Mouse (Mus musculus) embryonic facial prominence, embryonic 11.5 days (tissue): ENCODE results near the gene Taok3. TPM values are rescaled to one million over a fixed set of nuclear protein-coding genes. Genes with fewer than 3 reads are reported as not detected.

ENCODE experiments used
- ATAC-seq: fragments of 200-750 bp; cut with Nextera tagmentation; replicated peaks from 2 replicates; pipeline ENCODE4 v1.8.0; 2017; ENCODE audit warnings: low read depth; ENCODE audit not compliant: insufficient number of reproducible peaks, low FRiP score, low TSS enrichment
- DNase-seq: peaks from one replicate; pipeline ENCODE4 v3.0.0-alpha.2; 2015; ENCODE audit warnings: low spot score
- H3K27ac ChIP-seq: fragments of 300-500 bp; sonication (generic); replicated peaks from 2 replicates; pipeline ENCODE4 v1.5.1; 2014; ENCODE audit warnings: mild to moderate bottlenecking, low read depth, low read length, control low read depth
- H3K27me3 ChIP-seq: fragments of 300-500 bp; sonication (generic); 2 replicates; pipeline ENCODE4 v1.6.1; 2014; ENCODE audit warnings: mild to moderate bottlenecking, low read length, moderate library complexity, mixed read lengths; ENCODE audit not compliant: control insufficient read depth, insufficient read depth
- H3K36me3 ChIP-seq: fragments of 300-500 bp; sonication (generic); replicated peaks from 2 replicates; pipeline ENCODE4 v1.6.1; 2014; ENCODE audit warnings: low read depth, mild to moderate bottlenecking, low read length, moderate library complexity, mixed read lengths; ENCODE audit not compliant: control insufficient read depth, insufficient read depth
- H3K4me1 ChIP-seq: fragments of 300-500 bp; sonication (generic); 2 replicates; pipeline ENCODE4 v1.6.1; 2014; ENCODE audit warnings: low read length, mixed read lengths; ENCODE audit not compliant: control insufficient read depth, insufficient read depth
- H3K4me2 ChIP-seq: fragments of 300-500 bp; sonication (generic); 2 replicates; pipeline ENCODE4 v1.6.1; 2014; ENCODE audit warnings: low read depth, mild to moderate bottlenecking, control low read depth, low read length, moderate library complexity
- H3K4me3 ChIP-seq: fragments of 300-500 bp; sonication (generic); 2 replicates; pipeline ENCODE4 v1.5.1; 2014; ENCODE audit warnings: low read depth, low read length, control low read depth
- H3K9ac ChIP-seq: fragments of 300-500 bp; sonication (generic); replicated peaks from 2 replicates; pipeline ENCODE4 v1.6.1; 2014; ENCODE audit warnings: mild to moderate bottlenecking, control low read depth, low read length
- H3K9me3 ChIP-seq: fragments of 300-500 bp; sonication (generic); replicated peaks from 2 replicates; pipeline ENCODE4 v1.6.1; 2016; ENCODE audit warnings: mild to moderate bottlenecking, low read length, inconsistent platforms, mixed read lengths; ENCODE audit not compliant: control insufficient read depth
- WGBS: fragments of 180-500 bp; shearing (Covaris S2); extraction: QIAGEN DNeasy Blood & Tissue Kit; methylation state at CpG from one replicate; pipeline ENCODE4 v1.1.7; 2014; 5-methylcytosine and 5-hydroxymethylcytosine counted together
- polyA plus RNA-seq: library from polyadenylated mRNA; unstranded; fragments of >200 nt; fragmentation: Nextera tagmentation; extraction: Ambion mirVana; gene quantifications from 2 replicates; pipeline ENCODE4 v1.2.1, GENCODE M21; 2014

Taok3 gene
- polyA plus RNA-seq, 1 experiment from 2014 or later: 12.0 TPM

GRCm38 (mm10) chr5:117130726-117131125 is 10.8 kb downstream of the Taok3 start:
- H3K27me3 ChIP-seq: no peaks in the 10 kb centered on the region
- no peaks in the 10 kb centered on the region for H3K36me3 ChIP-seq
- H3K9ac ChIP-seq: no peak overlapping the region
- no peak for DNase-seq
- no peak overlapping the region for H3K27ac ChIP-seq
- no peak for ATAC-seq
- no peaks in the 10 kb centered on the region; the same call in 1 of the 2 replicates for H3K4me1 ChIP-seq
- WGBS: 94% methylated on average over 15 of the region's 15 CpGs
- no peak overlapping the region for H3K4me3 ChIP-seq
- H3K4me2 ChIP-seq: no peak overlapping the region
- H3K9me3 ChIP-seq: no peaks in the 10 kb centered on the region

- no peaks in the 10 kb centered on the region; the same call in 1 of the 2 replicates for H3K4me1 ChIP-seq
- WGBS: 90% methylated on average over 17 of the region's 17 CpGs
Measured at GRCm38 (mm10) chr5:117133446-117134065, 13.6 kb downstream of the Taok3 start.

GRCm38 (mm10) chr5:117134066-117134888 is 14.3 kb downstream of the Taok3 start:
- ATAC-seq (no peak), DNase-seq (no peak)
- no peak overlapping the region for H3K9ac ChIP-seq
- no peaks in the 10 kb centered on the region; the same call in 1 of the 2 replicates for H3K4me1 ChIP-seq
- H3K27me3 ChIP-seq: no peaks in the 10 kb centered on the region
- H3K4me2 ChIP-seq: no peak overlapping the region
- no peaks in the 10 kb centered on the region for H3K9me3 ChIP-seq
- WGBS: 79% methylated on average over 19 of the region's 19 CpGs
- no peak overlapping the region for H3K27ac ChIP-seq
- H3K36me3 ChIP-seq: no peaks in the 10 kb centered on the region
- H3K4me3 ChIP-seq: no peak overlapping the region

More at GRCm38 (mm10) chr5:117133446-117134065, 13.6 kb downstream of the Taok3 start:
- no peak overlapping the region for H3K9ac ChIP-seq
- no peaks in the 10 kb centered on the region for H3K36me3 ChIP-seq
- no peaks in the 10 kb centered on the region for H3K9me3 ChIP-seq
- H3K27me3 ChIP-seq: no peaks in the 10 kb centered on the region
- no peak overlapping the region for H3K4me2 ChIP-seq
- DNase-seq (no peak), ATAC-seq (no peak)
- no peak overlapping the region for H3K27ac ChIP-seq
- no peak overlapping the region for H3K4me3 ChIP-seq

- Histone ChIP-seq H3K9ac (no peak overlapping the region), H3K9me3 (no peaks in the 10 kb centered on the region), H3K4me2 (no peak overlapping the region), H3K27ac (no peak overlapping the region), H3K4me1 (no peaks in the 10 kb centered on the region; the same call in 1 of the 2 replicates), H3K27me3 (no peaks in the 10 kb centered on the region), H3K36me3 (no peaks in the 10 kb centered on the region), H3K4me3 (no peak overlapping the region)
- ATAC-seq (no peak), DNase-seq (no peak)
- WGBS: 75% methylated on average over 3 of the region's 3 CpGs
Measured at GRCm38 (mm10) chr5:117134889-117135456, 15.0 kb downstream of the Taok3 start.

- Histone ChIP-seq H3K27ac (no peak overlapping the region), H3K4me2 (no peak overlapping the region), H3K36me3 (no peaks in the 10 kb centered on the region), H3K9ac (peak overlapping the region; percentile 18; the same call in 1 of the 2 replicates), H3K4me3 (no peak overlapping the region), H3K9me3 (no peaks in the 10 kb centered on the region), H3K4me1 (no peaks in the 10 kb centered on the region; the same call in 1 of the 2 replicates), H3K27me3 (no peaks in the 10 kb centered on the region)
- 27% methylated on average over 9 of the region's 9 CpGs for WGBS
- DNase-seq (peak; percentile 58), ATAC-seq (peak; percentile 55)
Measured at GRCm38 (mm10) chr5:117135869-117136268, 15.9 kb downstream of the Taok3 start.

- DNase-seq (no peak), ATAC-seq (no peak)
- no peak overlapping the region for H3K4me2 ChIP-seq
- no peaks in the 10 kb centered on the region for H3K27me3 ChIP-seq
- WGBS: 90% methylated on average over 5 of the region's 5 CpGs
- no peak overlapping the region for H3K27ac ChIP-seq
- no peaks in the 10 kb centered on the region for H3K36me3 ChIP-seq
- H3K4me1 ChIP-seq: no peaks in the 10 kb centered on the region; the same call in 1 of the 2 replicates
- H3K9me3 ChIP-seq: no peaks in the 10 kb centered on the region
- no peak overlapping the region for H3K9ac ChIP-seq
- no peak overlapping the region for H3K4me3 ChIP-seq
Measured at GRCm38 (mm10) chr5:117136570-117136969, 16.6 kb downstream of the Taok3 start.

GRCm38 (mm10) chr5:117137011-117137410 is 17.1 kb downstream of the Taok3 start:
- Histone ChIP-seq H3K4me3 (no peak overlapping the region), H3K36me3 (no peaks in the 10 kb centered on the region), H3K4me2 (no peak overlapping the region), H3K4me1 (no peaks in the 10 kb centered on the region; the same call in 1 of the 2 replicates), H3K9ac (no peak overlapping the region), H3K9me3 (no peaks in the 10 kb centered on the region), H3K27ac (no peak overlapping the region), H3K27me3 (no peaks in the 10 kb centered on the region)
- no peak for DNase-seq
- WGBS: 75% methylated on average over 10 of the region's 10 CpGs
- ATAC-seq: no peak

- no peak for DNase-seq
- H3K4me3 ChIP-seq: no peak overlapping the region
- no peaks in the 10 kb centered on the region; the same call in 1 of the 2 replicates for H3K4me1 ChIP-seq
- WGBS: 79% methylated on average over 8 of the region's 8 CpGs
- H3K4me2 ChIP-seq: no peak overlapping the region
- H3K9me3 ChIP-seq: no peaks in the 10 kb centered on the region
- no peak for ATAC-seq
- H3K27me3 ChIP-seq: no peaks in the 10 kb centered on the region
- H3K9ac ChIP-seq: no peak overlapping the region
- H3K27ac ChIP-seq: no peak overlapping the region
- H3K36me3 ChIP-seq: no peaks in the 10 kb centered on the region
Measured at GRCm38 (mm10) chr5:117137594-117137993, 17.7 kb downstream of the Taok3 start.
